Mouse (Mus musculus): Measurements from ENCODE around the gene Soga1. TPM values are rescaled to one million over a fixed set of nuclear protein-coding genes. Genes with fewer than 3 reads are reported as not detected.

The Soga1 gene
- total RNA-seq, 2 experiments from 2014 or later = 20.2 to 25.1 TPM

DNA sequence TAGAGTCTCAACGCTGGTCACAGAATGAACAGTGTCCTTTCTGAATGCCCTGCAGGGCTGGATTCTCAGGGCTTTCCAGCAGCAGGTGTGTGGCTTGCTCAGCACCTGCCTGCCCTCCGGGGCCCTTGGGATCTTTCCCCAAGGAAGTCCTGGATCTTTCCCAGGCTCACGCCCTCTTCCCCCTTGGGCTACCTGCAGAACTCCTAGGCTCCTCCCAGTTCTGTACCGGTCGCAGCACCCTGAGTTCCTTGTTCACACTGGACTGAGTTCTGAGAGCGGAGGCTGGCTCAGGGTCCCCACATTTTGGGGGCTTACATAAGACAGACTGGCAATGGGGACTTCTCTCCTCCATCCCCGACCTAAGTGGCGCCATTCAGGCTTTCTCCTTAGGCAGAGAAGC, 19.9 kb downstream of the Soga1 start:
- no peak for TF ChIP-seq CTCF (IDR thresholded peaks at IDR 0.05)
- Histone ChIP-seq H3K4me3 (no peak overlapping the region), H3K27ac (peak overlapping the region; percentile 80)
- no peak for DNase-seq (ENCODE audit: extremely low spot score in 1 of 2, low spot score in 2 of 2)
- intact Hi-C loops (cut with DNase I) = loop anchor here (2.0 kb wide), 1 partner anchor 18 kb away; no protein-coding TSS in a partner anchor

DNA sequence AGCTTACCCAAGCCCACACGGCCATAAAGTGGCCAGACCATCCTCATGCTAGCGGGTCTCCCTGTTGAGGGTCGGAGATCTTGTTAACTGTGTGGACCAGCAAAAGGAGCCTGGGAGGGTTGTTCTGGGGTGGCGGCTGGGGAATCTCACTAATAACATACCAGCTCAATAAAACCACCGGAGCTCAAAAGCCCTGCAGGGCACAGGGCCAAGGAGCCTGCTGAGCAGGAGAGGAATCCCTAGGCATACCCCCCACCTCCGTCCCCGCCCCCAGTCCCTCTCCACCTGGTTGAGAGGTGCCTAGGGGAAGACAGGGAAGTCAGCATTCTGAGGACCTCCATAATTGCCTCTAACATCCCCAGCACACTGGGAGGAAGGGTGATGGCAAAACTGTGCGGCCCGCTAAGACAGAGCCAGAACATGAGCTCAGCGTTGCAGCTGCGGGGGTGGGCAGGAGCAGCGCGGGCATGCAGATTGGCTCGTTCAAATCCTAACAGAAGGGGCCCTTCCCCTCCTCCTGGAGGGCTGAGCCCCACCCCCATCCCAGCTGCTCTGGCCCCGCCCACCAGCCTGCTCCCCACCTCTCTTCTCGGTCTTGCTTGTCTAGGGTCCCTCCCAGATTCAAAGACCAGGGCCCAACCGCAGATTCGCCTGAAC, 20.6 kb downstream of the Soga1 start:
- Histone ChIP-seq H3K4me3 (peak overlapping the region; percentile 0; the same call in 1 of the 2 replicates), H3K27ac (peak overlapping the region; percentile 80)
- peak; percentile 66 to 81 for DNase-seq (ENCODE audit: extremely low spot score in 1 of 2, low spot score in 2 of 2)
- intact Hi-C loops (cut with DNase I) = loop anchor here (2.0 kb wide), 1 partner anchor 18 kb away; no protein-coding TSS in a partner anchor
- TF ChIP-seq CTCF (IDR thresholded peaks at IDR 0.05) = no peak

DNA sequence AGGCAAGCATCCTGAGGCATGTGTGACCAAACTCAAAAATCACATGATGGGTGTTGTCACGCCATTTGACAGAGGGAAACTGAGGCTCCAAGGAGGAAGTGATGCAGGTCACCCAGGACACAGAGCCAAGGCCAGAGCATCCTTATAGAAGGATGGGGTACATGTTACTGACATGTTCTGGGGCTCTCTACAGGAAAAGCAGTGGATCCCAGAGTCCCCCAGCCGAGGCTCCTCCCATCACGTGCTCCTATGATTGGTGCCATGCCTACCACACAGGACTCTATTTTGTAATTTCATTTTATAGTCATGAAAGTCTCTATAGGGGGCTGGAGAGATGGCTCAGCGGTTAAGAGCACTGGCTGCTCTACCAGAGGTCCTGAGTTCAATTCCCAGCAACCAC, 21.3 kb downstream of the Soga1 start:
- no peak for TF ChIP-seq CTCF (IDR thresholded peaks at IDR 0.05)
- intact Hi-C loops (cut with DNase I) = loop anchor here (2.0 kb wide), 1 partner anchor 19 kb away; no protein-coding TSS in a partner anchor
- Histone ChIP-seq H3K4me3 (no peak overlapping the region), H3K27ac (peak overlapping the region; percentile 80; the same call in 1 of the 2 replicates)
- DNase-seq (ENCODE audit: extremely low spot score in 1 of 2, low spot score in 2 of 2) = no peak

DNA sequence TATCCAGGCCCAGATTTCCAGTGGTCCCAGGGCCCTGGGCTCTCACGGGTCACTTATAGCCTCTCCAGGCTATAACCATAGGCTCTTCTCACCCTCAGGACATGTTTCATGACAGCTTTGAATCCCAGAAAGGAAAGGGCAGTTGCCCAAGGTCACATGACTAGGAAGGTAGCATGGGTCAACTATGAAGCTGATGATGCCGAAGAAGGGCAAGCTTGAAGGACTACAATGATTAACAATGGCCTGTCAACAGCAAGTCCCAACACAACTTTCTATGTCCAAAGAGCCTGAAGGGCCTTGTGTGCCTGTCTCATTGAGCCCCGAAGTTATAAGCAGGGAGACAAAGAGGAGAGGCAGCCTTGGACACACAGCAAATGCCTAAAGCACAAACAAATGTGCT, 21.9 kb downstream of the Soga1 start:
- no peak for DNase-seq (ENCODE audit: extremely low spot score in 1 of 2, low spot score in 2 of 2)
- Histone ChIP-seq H3K4me3 (no peak overlapping the region), H3K27ac (peak overlapping the region; percentile 40; the same call in 1 of the 2 replicates)
- no peak for TF ChIP-seq CTCF (IDR thresholded peaks at IDR 0.05)
- intact Hi-C loops (cut with DNase I) = no loop called here

DNA sequence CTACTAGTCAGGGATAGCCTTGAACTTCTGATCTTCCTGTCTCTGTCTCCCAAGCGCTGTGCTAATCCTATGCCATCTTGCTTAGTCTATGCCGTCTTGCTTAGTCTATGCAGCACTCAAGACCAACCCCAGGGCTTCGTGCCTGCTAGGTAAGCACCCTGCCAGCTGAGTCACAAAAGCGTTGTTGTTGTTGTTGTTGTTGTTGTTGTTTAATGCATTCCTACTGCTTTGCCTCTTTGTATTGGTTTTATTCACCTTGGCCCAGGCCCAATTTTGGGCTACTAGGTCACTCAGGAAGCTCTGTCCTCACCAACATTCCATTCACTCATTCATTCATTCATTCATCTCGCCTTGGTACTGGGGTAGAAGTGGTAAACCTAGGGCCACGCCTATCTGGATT, 23.3 kb downstream of the Soga1 start:
- intact Hi-C loops (cut with DNase I) = no loop called here
- no peak for TF ChIP-seq CTCF (IDR thresholded peaks at IDR 0.05)
- DNase-seq (ENCODE audit: extremely low spot score in 1 of 2, low spot score in 2 of 2) = no peak
- Histone ChIP-seq H3K27ac (no peak overlapping the region; the same call in 1 of the 2 replicates), H3K4me3 (no peak overlapping the region)

DNA sequence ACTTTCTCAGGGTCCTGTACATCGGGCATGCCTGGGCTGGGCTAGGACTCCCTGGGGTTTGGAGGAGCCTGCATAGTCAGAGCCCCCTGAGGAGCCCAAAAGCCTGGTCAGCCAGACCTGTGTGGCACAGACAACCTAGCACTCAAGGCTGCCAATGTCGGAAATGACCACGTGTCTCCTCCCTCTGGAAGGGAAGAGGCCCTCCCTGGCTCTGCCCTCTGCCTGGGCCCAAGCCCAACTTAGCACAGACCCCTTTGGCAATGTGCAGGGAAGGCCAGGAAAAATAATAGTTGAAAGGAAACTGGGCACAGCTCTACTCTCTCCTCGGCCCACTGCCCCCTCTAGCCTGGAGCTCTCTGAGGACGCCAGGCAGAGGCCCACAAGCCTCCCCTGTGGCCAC, 24.2 kb downstream of the Soga1 start:
- intact Hi-C loops (cut with DNase I) = no loop called here
- Histone ChIP-seq H3K4me3 (no peak overlapping the region), H3K27ac (peak overlapping the region; percentile 37; the same call in 1 of the 2 replicates)
- peak in 1 of 2 experiments; percentile 54 for DNase-seq (ENCODE audit: extremely low spot score in 1 of 2, low spot score in 2 of 2)
- TF ChIP-seq CTCF (IDR thresholded peaks at IDR 0.05) = no peak

DNA sequence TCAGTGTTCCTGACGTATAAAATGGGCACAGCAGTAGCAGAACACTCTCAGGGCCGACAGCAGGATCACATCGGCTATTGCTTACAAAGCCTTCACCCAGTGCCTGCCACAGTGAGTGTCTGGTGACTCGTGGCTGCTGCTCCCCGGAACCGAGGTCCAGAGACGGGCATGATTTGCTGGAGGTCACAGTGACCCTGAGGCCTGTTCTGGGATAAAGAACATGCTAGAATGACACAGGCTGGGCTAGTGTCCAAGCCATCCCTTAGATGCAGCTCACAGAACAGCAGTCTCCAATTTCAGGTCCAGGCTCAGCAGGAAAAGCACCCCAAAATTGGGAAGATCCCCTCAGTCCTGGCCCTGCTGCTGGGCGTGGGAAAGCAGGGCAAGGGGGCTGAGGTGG, 24.8 kb downstream of the Soga1 start:
- no peak for DNase-seq (ENCODE audit: extremely low spot score in 1 of 2, low spot score in 2 of 2)
- Histone ChIP-seq H3K4me3 (no peak overlapping the region), H3K27ac (peak overlapping the region; percentile 37; the same call in 1 of the 2 replicates)
- intact Hi-C loops (cut with DNase I) = no loop called here
- TF ChIP-seq CTCF (IDR thresholded peaks at IDR 0.05) = no peak

DNA sequence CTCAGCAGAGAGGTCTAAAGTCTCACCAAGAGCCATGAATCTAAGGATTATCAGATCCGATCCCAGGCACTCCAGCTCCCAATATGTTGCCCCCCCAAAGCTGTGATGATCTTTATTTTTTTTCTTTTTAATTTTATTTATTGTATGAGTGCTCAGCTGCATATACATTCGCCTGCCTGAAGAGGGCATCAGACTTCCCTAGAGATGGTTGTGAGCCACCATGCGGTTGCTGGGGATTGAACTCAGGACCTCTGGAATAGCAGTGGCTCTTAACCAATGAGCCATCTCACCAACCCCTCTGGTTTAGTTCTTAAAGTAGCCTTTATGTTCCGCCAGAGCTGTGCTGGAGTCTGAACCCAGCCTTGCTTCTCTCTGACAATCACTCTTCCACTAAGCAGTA, 25.3 kb downstream of the Soga1 start:
- intact Hi-C loops (cut with DNase I) = no loop called here
- H3K4me3 ChIP-seq = no peak overlapping the region
- TF ChIP-seq CTCF (IDR thresholded peaks at IDR 0.05) = peak; percentile 51
- no peak for DNase-seq (ENCODE audit: extremely low spot score in 1 of 2, low spot score in 2 of 2)
- H3K27ac ChIP-seq = no peak overlapping the region

DNA sequence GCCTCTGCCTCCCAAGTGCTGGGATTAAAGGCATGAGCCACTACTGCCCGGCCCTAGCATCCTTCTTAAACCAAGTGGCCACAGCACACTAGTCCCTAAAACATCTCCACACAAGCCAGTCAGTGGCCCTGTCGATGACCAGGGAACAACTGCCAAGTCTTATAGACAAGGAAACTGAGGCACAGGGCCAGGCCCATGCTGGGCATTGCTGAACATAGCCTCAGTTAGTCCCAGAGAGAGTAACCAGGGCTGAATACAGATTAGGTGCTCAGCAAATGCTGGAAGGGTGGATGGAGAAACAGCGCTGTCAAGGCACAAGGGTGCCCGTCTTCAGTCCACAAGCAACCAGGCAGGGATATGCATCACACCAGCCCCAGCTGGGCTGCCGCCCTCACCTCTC, 25.9 kb downstream of the Soga1 start:
- TF ChIP-seq CTCF (IDR thresholded peaks at IDR 0.05) = no peak
- Histone ChIP-seq H3K27ac (no peak overlapping the region), H3K4me3 (no peak overlapping the region)
- intact Hi-C loops (cut with DNase I) = no loop called here
- DNase-seq (ENCODE audit: extremely low spot score in 1 of 2, low spot score in 2 of 2) = no peak

DNA sequence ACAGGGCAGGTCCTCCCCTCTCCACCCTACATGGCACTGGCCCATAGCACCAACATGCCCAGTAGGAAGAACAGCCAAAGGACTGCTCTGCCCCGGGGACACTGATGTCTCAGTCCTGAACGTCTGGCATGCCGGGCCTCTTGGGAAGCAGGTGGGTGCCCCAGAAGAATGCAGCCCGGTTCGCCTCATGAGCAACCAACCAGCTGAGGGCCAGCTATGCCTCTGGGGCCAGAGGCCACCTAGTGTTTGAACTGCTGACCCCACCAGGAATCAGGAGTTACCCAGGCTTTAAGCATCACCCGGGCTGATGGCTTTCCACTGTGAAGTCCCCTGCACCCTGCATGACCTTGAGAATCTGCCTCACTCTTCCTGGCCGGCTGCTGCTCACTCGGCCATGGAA, 26.6 kb downstream of the Soga1 start:
- DNase-seq (ENCODE audit: extremely low spot score in 1 of 2, low spot score in 2 of 2) = no peak
- Histone ChIP-seq H3K4me3 (no peak overlapping the region), H3K27ac (no peak overlapping the region)
- intact Hi-C loops (cut with DNase I) = no loop called here
- TF ChIP-seq CTCF (IDR thresholded peaks at IDR 0.05) = no peak

DNA sequence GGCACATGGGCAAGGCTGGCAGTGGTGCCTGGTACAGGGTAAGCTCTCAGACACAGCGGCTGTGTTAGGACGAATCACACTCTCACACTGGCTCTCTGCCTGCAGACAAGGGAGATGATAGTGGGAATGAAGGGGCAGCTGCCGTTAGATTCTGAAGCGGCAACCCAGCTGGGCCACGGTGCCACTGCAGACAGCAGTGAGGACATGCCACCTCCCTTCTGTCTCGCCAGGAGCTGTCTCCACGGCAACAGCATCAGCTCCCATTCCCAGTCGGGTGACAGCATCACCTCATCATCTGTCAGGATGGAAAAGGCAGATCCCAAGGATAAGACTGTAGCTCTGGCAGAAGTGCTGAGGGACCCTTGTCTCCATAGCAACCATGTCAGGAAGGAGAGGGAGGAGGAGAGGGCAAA, 29.2 kb downstream of the Soga1 start:
- peak in 1 of 2 experiments; percentile 54 for DNase-seq (ENCODE audit: extremely low spot score in 1 of 2, low spot score in 2 of 2)
- no peak for TF ChIP-seq CTCF (IDR thresholded peaks at IDR 0.05)
- intact Hi-C loops (cut with DNase I) = loop anchor here (5.0 kb wide), 1 partner anchor 42 kb away; no protein-coding TSS in a partner anchor
- Histone ChIP-seq H3K27ac (peak overlapping the region; percentile 56), H3K4me3 (no peak overlapping the region)

DNA sequence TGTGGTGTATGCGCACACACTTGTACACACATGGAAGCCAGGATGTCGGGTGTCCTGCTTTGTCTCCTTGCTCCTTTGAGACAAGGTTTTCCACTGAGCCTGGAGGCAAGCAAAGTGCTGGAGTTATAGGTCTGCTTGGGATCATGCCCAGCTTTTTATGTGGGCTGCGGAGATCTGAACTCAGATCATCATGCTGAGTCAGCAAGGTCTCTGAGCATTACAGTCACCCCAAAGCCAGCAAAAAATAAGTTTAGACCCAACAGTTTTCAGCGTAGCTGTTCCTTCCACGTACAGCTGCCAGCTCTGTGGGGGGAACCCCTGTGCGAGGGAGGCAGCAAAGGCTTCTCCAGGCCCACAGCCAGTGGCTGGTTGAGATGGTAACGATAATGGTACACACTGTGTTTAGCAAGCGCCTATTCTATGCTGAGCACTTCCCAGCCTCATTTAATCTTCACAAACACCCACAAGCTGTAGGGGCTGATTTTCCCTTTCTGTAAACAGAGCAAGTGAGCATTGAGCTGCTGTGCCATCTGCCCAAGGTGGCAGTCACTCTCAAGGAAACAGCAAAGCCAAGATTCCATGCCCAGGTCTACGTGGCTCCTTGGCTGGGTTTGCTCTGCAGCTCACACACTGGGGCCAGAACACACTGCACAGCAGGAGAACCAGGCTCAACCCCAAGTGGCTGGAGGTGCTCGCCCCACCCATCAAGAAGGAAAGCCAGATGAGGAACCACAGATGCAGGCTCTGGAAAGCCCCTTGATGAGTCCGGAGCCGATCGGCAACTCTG, 30.5 kb downstream of the Soga1 start:
- peak overlapping the region; percentile 56 for H3K27ac ChIP-seq
- peak; percentile 74 to 75 for DNase-seq (ENCODE audit: extremely low spot score in 1 of 2, low spot score in 2 of 2)
- no peak for TF ChIP-seq CTCF (IDR thresholded peaks at IDR 0.05)
- no peak overlapping the region for H3K4me3 ChIP-seq
- intact Hi-C loops (cut with DNase I) = loop anchor here (5.0 kb wide), 1 partner anchor 44 kb away; no protein-coding TSS in a partner anchor
